Mouse (Mus musculus): ENCODE data around the gene Rusc2. TPM values are rescaled to one million over a fixed set of nuclear protein-coding genes. Genes with fewer than 3 reads are reported as not detected.

Rusc2 gene
- polyA plus RNA-seq, 1 experiment, result 14.7 TPM

GRCm38 (mm10) chr4:43391521-43392050 is 9.8 kb downstream of the Rusc2 start:
- WGBS, result 76% methylated on average over 3 of the region's 3 CpGs
- TF ChIP-seq CTCF (IDR thresholded peaks at IDR 0.05; ENCODE audit: control insufficient read depth, insufficient read depth, low read length) (no peak), POLR2A (IDR thresholded peaks at IDR 0.05; ENCODE audit: borderline replicate concordance, control insufficient read depth, low read depth, low read length) (no peak)
- H3K27ac ChIP-seq (ENCODE audit: control insufficient read depth, insufficient read depth, low read depth, low read length, poor library complexity), result no peak overlapping the region

GRCm38 (mm10) chr4:43394345-43394891 is 12.6 kb downstream of the Rusc2 start:
- H3K27ac ChIP-seq (ENCODE audit: control insufficient read depth, insufficient read depth, low read depth, low read length, poor library complexity), result peak overlapping the region; percentile 31; the same call in 1 of the 2 replicates
- no peaks in the 10 kb centered on the region for H3K4me1 ChIP-seq (ENCODE audit: control insufficient read depth, insufficient read depth, low read length)
- no peak overlapping the region for H3K4me3 ChIP-seq (replicated peaks; ENCODE audit: control insufficient read depth, low read depth, low read length)
- TF ChIP-seq CTCF (IDR thresholded peaks at IDR 0.05; ENCODE audit: control insufficient read depth, insufficient read depth, low read length) (no peak), POLR2A (IDR thresholded peaks at IDR 0.05; ENCODE audit: borderline replicate concordance, control insufficient read depth, low read depth, low read length) (no peak)
- 53% methylated on average over 15 of the region's 15 CpGs for WGBS

More at GRCm38 (mm10) chr4:43391521-43392050, 9.8 kb downstream of the Rusc2 start:
- Histone ChIP-seq H3K4me1 (ENCODE audit: control insufficient read depth, insufficient read depth, low read length) (no peaks in the 10 kb centered on the region), H3K4me3 (replicated peaks; ENCODE audit: control insufficient read depth, low read depth, low read length) (no peak overlapping the region)

DNA sequence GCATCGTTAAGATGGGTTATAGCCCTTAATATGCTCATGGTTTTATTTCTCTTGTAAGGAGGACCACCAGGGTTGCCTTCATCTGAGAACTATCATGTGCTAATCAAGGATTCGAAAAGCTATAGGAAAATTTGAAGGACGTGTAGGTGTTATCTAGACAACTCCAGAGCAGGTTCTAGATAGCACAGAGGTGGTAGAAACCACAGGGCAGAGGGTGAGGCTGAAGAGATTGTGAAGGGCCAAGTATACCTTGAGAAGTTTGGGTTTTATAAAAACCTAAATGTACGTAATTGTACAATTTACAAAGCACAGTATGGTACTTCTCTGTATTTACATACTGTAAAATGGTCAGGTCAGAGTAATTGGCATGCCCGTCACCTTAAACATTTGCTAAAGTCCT is 13.4 kb downstream of the Rusc2 start:
- H3K27ac ChIP-seq (ENCODE audit: control insufficient read depth, insufficient read depth, low read depth, low read length, poor library complexity), result no peak overlapping the region
- no peak for TF ChIP-seq CTCF (IDR thresholded peaks at IDR 0.05; ENCODE audit: control insufficient read depth, insufficient read depth, low read length)
- TF ChIP-seq POLR2A (IDR thresholded peaks at IDR 0.05; ENCODE audit: borderline replicate concordance, control insufficient read depth, low read depth, low read length), result no peak
- 67% methylated on average over 5 of the region's 5 CpGs for WGBS
- no peak overlapping the region for H3K4me3 ChIP-seq (replicated peaks; ENCODE audit: control insufficient read depth, low read depth, low read length)
- no peaks in the 10 kb centered on the region for H3K4me1 ChIP-seq (ENCODE audit: control insufficient read depth, insufficient read depth, low read length)

- Histone ChIP-seq H3K4me3 (replicated peaks; ENCODE audit: control insufficient read depth, low read depth, low read length) (no peak overlapping the region), H3K4me1 (ENCODE audit: control insufficient read depth, insufficient read depth, low read length) (no peaks in the 10 kb centered on the region), H3K27ac (ENCODE audit: control insufficient read depth, insufficient read depth, low read depth, low read length, poor library complexity) (no peak overlapping the region)
- WGBS, result 67% methylated on average over 9 of the region's 9 CpGs
- no peak for TF ChIP-seq POLR2A (IDR thresholded peaks at IDR 0.05; ENCODE audit: borderline replicate concordance, control insufficient read depth, low read depth, low read length)
Measured at GRCm38 (mm10) chr4:43395836-43396235, 14.1 kb downstream of the Rusc2 start.

DNA sequence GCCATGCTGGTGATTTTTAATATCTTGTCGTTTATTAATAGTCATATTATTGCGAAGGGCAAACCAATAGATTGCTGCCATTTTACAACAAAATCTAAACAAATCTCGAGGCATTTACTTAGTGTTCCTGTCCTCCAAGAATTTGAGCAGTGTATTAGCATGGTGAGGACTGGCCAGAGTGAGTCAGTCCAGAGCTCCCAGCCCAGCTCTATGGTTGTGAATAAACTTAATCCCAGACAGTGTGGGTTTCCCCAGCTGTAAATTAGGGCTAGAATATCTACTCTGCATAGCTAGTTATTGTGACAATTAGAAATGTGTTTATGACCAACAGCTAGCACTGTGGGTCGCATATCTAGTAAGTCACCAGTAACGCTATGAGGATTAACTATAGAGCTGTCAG is 14.6 kb downstream of the Rusc2 start:
- H3K27ac ChIP-seq (ENCODE audit: control insufficient read depth, insufficient read depth, low read depth, low read length, poor library complexity), result no peak overlapping the region
- no peaks in the 10 kb centered on the region for H3K4me1 ChIP-seq (ENCODE audit: control insufficient read depth, insufficient read depth, low read length)
- H3K4me3 ChIP-seq (replicated peaks; ENCODE audit: control insufficient read depth, low read depth, low read length), result no peak overlapping the region
- WGBS, result 78% methylated on average over 5 of the region's 5 CpGs
- TF ChIP-seq POLR2A (IDR thresholded peaks at IDR 0.05; ENCODE audit: borderline replicate concordance, control insufficient read depth, low read depth, low read length) (no peak), CTCF (IDR thresholded peaks at IDR 0.05; ENCODE audit: control insufficient read depth, insufficient read depth, low read length) (no peak)

GRCm38 (mm10) chr4:43398014-43398413 is 16.2 kb downstream of the Rusc2 start:
- H3K27ac ChIP-seq (ENCODE audit: control insufficient read depth, insufficient read depth, low read depth, low read length, poor library complexity), result no peak overlapping the region
- WGBS, result 84% methylated on average over 4 of the region's 4 CpGs
- H3K4me1 ChIP-seq (ENCODE audit: control insufficient read depth, insufficient read depth, low read length), result no peaks in the 10 kb centered on the region
- no peak overlapping the region for H3K4me3 ChIP-seq (replicated peaks; ENCODE audit: control insufficient read depth, low read depth, low read length)
- TF ChIP-seq POLR2A (IDR thresholded peaks at IDR 0.05; ENCODE audit: borderline replicate concordance, control insufficient read depth, low read depth, low read length), result no peak
- TF ChIP-seq CTCF (IDR thresholded peaks at IDR 0.05; ENCODE audit: control insufficient read depth, insufficient read depth, low read length), result no peak

GRCm38 (mm10) chr4:43398829-43399331 is 17.1 kb downstream of the Rusc2 start:
- no peak overlapping the region for H3K27ac ChIP-seq (ENCODE audit: control insufficient read depth, insufficient read depth, low read depth, low read length, poor library complexity)
- WGBS, result 66% methylated on average over 17 of the region's 17 CpGs
- H3K4me3 ChIP-seq (replicated peaks; ENCODE audit: control insufficient read depth, low read depth, low read length), result no peak overlapping the region
- no peak for TF ChIP-seq POLR2A (IDR thresholded peaks at IDR 0.05; ENCODE audit: borderline replicate concordance, control insufficient read depth, low read depth, low read length)
- no peak for TF ChIP-seq CTCF (IDR thresholded peaks at IDR 0.05; ENCODE audit: control insufficient read depth, insufficient read depth, low read length)
- no peaks in the 10 kb centered on the region for H3K4me1 ChIP-seq (ENCODE audit: control insufficient read depth, insufficient read depth, low read length)

DNA sequence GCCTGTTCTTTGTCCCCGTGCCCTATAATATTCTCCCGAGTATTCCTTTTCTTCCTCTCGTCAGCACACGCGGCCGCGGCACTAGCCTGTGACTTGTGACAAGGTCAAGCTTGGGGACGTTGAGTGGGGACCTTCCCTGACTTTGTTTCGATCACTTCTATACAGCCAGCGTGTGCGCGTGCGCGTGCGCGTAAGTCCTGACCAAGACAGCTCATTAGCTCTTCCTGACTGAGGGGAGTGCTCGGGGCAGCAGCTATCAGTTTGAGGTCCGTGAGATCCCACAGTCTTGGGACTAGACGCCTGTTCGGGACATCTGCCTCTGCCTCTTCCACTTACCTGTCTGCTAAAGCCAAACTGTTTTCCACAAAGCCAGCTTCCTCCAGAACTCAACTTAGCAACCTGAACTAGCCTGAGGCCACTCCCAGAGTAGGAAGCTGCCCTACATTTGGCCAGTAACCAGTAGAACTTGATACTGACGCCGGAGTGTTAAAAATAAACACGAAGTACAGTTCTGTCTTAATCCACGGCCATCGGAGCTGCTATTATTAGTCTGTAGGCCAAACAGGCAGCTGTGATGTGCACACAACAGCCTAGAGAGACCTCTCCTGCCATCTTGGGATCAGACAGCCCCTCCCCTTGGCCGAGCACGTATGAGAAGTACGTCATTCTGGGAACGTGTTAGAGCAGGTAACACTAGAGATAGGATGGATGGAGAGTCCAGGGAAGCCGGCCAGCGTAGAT is 17.8 kb downstream of the Rusc2 start:
- WGBS, result 79% methylated on average over 31 of the region's 31 CpGs
- Histone ChIP-seq H3K4me3 (replicated peaks; ENCODE audit: control insufficient read depth, low read depth, low read length) (no peak overlapping the region), H3K27ac (ENCODE audit: control insufficient read depth, insufficient read depth, low read depth, low read length, poor library complexity) (no peak overlapping the region), H3K4me1 (ENCODE audit: control insufficient read depth, insufficient read depth, low read length) (no peaks in the 10 kb centered on the region)
- TF ChIP-seq CTCF (IDR thresholded peaks at IDR 0.05; ENCODE audit: control insufficient read depth, insufficient read depth, low read length), result no peak
- TF ChIP-seq POLR2A (IDR thresholded peaks at IDR 0.05; ENCODE audit: borderline replicate concordance, control insufficient read depth, low read depth, low read length), result no peak
